Mouse (Mus musculus) kidney, adult 2 months (tissue): ENCODE data around the gene Ptprm.

Experiments used
- CTCF ChIP-seq: fragments of 200-500 bp; conservative IDR thresholded peaks from 2 replicates; pipeline ENCODE4 v1.5.1; 2011; ENCODE audit warnings: low read depth, mild to moderate bottlenecking, control low read depth, low read length, moderate library complexity, mixed read lengths; ENCODE audit not compliant: insufficient read depth, insufficient read length
- POLR2A ChIP-seq: fragments of 200-500 bp; IDR thresholded peaks from one replicate; pipeline ENCODE4 v1.6.1; 2011; ENCODE audit warnings: low read depth, low read length, control low read depth

- no peak for TF ChIP-seq POLR2A
- no peak for TF ChIP-seq CTCF
These were observed 544.5 kb downstream of the Ptprm start for GRCm38 (mm10) chr17:66809786-66810185.
